Mouse (Mus musculus) hindbrain, embryonic 14.5 days (tissue): Measurements from ENCODE around the gene Hcn1. TPM values are rescaled to one million over a fixed set of nuclear protein-coding genes. Genes with fewer than 3 reads are reported as not detected.
"Not testable (repeated sequence)": the region's sequence is repeated elsewhere in the genome, so short reads cannot be mapped to it uniquely, and the experiment has no call there.

Experiments used
- ATAC-seq: fragments of 200-750 bp; cut with Nextera tagmentation; 2 replicates; pipeline ENCODE4 v1.8.0; 2017; ENCODE audit warnings: moderate number of reproducible peaks, mild to moderate bottlenecking, moderate TSS enrichment, moderate library complexity; ENCODE audit not compliant: low FRiP score
- DNase-seq: peaks from one replicate; pipeline ENCODE4 v3.0.0-alpha.2; 2015; ENCODE audit warnings: low spot score
- H3K27ac ChIP-seq: fragments of 300-500 bp; sonication (generic); 2 replicates; pipeline ENCODE4 v1.5.1; 2014; ENCODE audit warnings: mild to moderate bottlenecking, moderate library complexity
- H3K27me3 ChIP-seq: fragments of 300-500 bp; sonication (generic); 2 replicates; pipeline ENCODE4 v1.6.1; 2014; ENCODE audit warnings: mild to moderate bottlenecking, low read length, mixed read lengths; ENCODE audit not compliant: control insufficient read depth, insufficient read depth
- H3K36me3 ChIP-seq: fragments of 300-500 bp; sonication (generic); replicated peaks from 2 replicates; pipeline ENCODE4 v1.6.1; 2014; ENCODE audit not compliant: control insufficient read depth, insufficient read depth
- H3K4me1 ChIP-seq: fragments of 300-500 bp; sonication (generic); replicated peaks from 2 replicates; pipeline ENCODE4 v1.6.1; 2014; ENCODE audit warnings: antibody characterized with exemption, low read length, mixed read lengths; ENCODE audit not compliant: control insufficient read depth, insufficient read depth
- H3K4me2 ChIP-seq: fragments of 300-500 bp; sonication (generic); replicated peaks from 2 replicates; pipeline ENCODE4 v1.6.1; 2014; ENCODE audit warnings: mild to moderate bottlenecking, moderate library complexity
- H3K4me3 ChIP-seq: fragments of 300-500 bp; sonication (generic); replicated peaks from 2 replicates; pipeline ENCODE4 v1.5.1; 2014; ENCODE audit warnings: mild to moderate bottlenecking, low read length
- H3K9ac ChIP-seq: fragments of 300-500 bp; sonication (generic); 2 replicates; pipeline ENCODE4 v1.6.1; 2014
- H3K9me3 ChIP-seq: fragments of 300-500 bp; sonication (generic); 2 replicates; pipeline ENCODE4 v1.6.1; 2016; ENCODE audit warnings: low read length; ENCODE audit not compliant: control insufficient read depth
- WGBS: fragments of 180-500 bp; shearing (Covaris S2); extraction: QIAGEN DNeasy Blood & Tissue Kit; methylation state at CpG from one replicate; pipeline ENCODE4 v1.1.7; 2014; 5-methylcytosine and 5-hydroxymethylcytosine counted together
- polyA plus RNA-seq: library from polyadenylated mRNA; unstranded; fragments of >200 nt; fragmentation: Nextera tagmentation; extraction: Ambion mirVana; gene quantifications from 2 replicates; pipeline ENCODE4 v1.2.1, GENCODE M21; 2014

Gene Hcn1
- polyA plus RNA-seq, 1 experiment from 2014 or later = 1.4 TPM

DNA sequence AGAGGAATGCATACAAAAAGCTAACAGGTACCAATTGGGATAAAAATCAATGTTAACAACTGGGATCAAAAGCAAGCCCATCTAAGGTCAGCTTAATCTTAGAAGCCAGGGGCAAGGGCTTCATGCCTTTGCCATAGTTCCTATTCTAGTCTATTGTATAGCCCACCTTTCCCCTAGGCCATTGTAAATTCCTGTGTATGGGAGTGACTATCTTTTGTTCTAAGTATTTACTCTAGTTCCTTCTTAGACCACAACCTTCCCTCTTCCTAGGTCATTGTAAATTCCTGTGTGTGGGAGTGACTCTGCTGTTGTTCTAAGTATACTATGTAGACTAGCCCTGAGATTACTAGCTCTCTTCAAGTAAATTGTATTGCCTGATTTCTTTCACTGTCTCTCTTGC, 420.8 kb downstream of the Hcn1 start:
- H3K27ac ChIP-seq, ATAC-seq, H3K4me1 ChIP-seq, H3K4me2 ChIP-seq, H3K4me3 ChIP-seq, H3K9ac ChIP-seq, H3K27me3 ChIP-seq, DNase-seq, H3K9me3 ChIP-seq, H3K36me3 ChIP-seq: not testable (repeated sequence)

DNA sequence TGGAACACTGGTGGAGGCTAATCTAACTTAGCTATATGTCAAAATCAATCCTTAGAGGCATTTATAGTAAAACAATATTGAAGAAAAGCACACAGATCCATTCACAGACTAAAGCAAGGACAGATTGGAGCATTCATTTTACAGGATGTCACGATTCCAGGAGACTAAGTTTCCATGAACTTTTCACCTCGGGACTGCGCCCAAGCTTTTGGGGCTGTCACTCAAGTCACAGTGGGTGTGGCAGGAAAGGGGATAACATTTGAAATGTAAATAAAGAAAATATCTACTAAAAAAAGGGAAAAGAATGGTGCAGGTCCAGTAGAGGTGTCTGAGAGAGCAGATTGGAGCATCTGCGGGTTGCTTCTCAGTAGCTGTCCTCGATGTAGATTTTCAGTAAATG, 421.3 kb downstream of the Hcn1 start:
- Histone ChIP-seq H3K4me2 (no peak overlapping the region), H3K4me3 (no peak overlapping the region), H3K9me3 (no peaks in the 10 kb centered on the region), H3K4me1 (no peaks in the 10 kb centered on the region), H3K27me3 (no peaks in the 10 kb centered on the region), H3K36me3 (no peaks in the 10 kb centered on the region), H3K27ac (no peak overlapping the region), H3K9ac (no peak overlapping the region)
- ATAC-seq (no peak), DNase-seq (no peak)
- 90% methylated on average over 5 of the region's 5 CpGs for WGBS

DNA sequence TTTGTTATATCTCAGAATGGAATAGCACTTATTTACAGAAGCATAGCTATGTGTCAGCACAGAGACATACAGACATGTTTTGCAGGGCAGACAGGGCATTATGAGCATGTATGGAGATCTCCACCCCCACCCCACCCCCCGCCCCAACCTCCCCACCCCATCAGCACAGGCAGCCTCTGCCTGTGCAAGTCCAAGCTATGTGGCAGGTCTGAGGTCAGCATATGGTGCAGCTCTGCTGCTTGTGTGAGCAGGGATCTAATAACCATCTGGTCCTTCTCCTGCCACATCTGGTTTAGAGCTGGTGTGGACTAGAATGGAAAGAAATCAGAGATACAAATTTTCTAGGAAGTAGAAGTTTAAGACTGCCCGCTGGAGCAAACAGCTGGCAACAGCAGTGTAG, 424.4 kb downstream of the Hcn1 start:
- DNase-seq (no peak), ATAC-seq (no peak)
- Histone ChIP-seq H3K4me2 (no peak overlapping the region), H3K9ac (no peak overlapping the region), H3K9me3 (no peaks in the 10 kb centered on the region), H3K4me1 (no peaks in the 10 kb centered on the region), H3K27me3 (no peaks in the 10 kb centered on the region), H3K27ac (no peak overlapping the region), H3K4me3 (no peak overlapping the region), H3K36me3 (no peaks in the 10 kb centered on the region)
- 87% methylated on average over 2 of the region's 2 CpGs for WGBS

DNA sequence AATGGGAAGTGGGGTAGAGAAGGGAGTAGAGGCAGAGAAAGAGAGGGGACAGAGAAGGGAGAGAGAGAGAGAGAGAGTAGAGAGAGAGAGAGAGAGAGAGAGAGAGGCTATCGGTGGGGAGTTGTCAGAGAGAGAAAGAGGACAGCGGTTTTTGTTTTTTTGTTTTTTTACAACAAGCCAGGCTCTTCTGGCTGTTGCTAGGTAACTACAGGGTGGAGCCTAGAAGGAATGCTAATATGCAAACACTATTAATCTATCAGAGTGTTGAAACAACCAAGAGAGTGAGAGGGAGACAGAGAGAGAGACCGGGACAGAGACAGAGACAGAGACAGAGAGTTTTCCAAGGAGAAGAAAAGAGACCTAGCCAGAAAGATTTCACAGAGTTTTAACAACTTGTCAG, 425.7 kb downstream of the Hcn1 start:
- H3K36me3 ChIP-seq = no peaks in the 10 kb centered on the region
- no peaks in the 10 kb centered on the region for H3K27me3 ChIP-seq
- no peaks in the 10 kb centered on the region for H3K9me3 ChIP-seq
- H3K4me3 ChIP-seq = no peak overlapping the region
- H3K9ac ChIP-seq = no peak overlapping the region
- H3K27ac ChIP-seq = no peak overlapping the region
- DNase-seq = no peak
- 34% methylated on average over 3 of the region's 3 CpGs for WGBS
- no peaks in the 10 kb centered on the region for H3K4me1 ChIP-seq
- no peak overlapping the region for H3K4me2 ChIP-seq
- ATAC-seq = no peak

DNA sequence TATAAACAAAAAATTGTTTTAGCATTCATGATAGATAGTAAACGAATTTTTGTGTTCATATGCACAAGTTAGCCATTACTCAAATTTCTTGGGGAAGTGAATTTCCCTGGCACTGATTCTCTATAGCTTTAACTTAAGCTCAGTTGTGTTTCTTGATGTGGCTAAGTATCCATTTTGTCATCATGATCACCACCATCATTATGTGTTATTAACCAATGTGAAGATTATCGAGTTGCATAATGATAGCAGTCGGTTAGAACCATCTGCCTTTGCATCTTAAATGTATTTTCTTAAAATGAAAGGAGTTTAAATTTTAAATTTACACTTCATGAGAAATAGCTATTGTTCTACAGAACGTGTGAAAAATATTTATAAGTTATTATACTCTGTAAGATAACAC, 426.5 kb downstream of the Hcn1 start:
- WGBS = 82% methylated on average over 4 of the region's 4 CpGs
- Histone ChIP-seq H3K9ac (no peak overlapping the region), H3K4me2 (no peak overlapping the region), H3K27ac (no peak overlapping the region), H3K36me3 (no peaks in the 10 kb centered on the region), H3K9me3 (no peaks in the 10 kb centered on the region), H3K27me3 (no peaks in the 10 kb centered on the region), H3K4me1 (no peaks in the 10 kb centered on the region), H3K4me3 (no peak overlapping the region)
- no peak for DNase-seq
- ATAC-seq = no peak

DNA sequence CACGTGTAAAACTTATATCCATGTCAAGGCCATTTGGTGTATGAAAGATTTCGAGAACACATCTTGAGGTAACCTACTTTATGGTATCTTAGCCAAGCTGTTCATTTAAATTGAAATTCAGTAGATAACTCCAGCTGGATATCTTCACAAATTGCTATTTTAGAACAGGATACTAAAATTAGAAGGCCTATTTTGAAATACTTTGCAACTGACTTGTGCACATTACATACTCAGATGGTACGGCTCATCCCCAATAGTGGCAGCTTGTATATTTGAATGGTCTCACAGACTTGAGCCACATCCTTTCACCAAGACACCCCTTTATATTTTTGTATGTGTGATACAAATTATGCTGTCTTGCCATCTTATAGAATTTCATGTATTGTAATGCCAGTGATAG, 427.5 kb downstream of the Hcn1 start:
- Histone ChIP-seq H3K4me1 (no peaks in the 10 kb centered on the region), H3K4me2 (no peak overlapping the region), H3K27ac (no peak overlapping the region), H3K4me3 (no peak overlapping the region), H3K9ac (no peak overlapping the region), H3K36me3 (no peaks in the 10 kb centered on the region), H3K9me3 (no peaks in the 10 kb centered on the region), H3K27me3 (no peaks in the 10 kb centered on the region)
- DNase-seq (no peak), ATAC-seq (no peak)
- 85% methylated on average over 3 of the region's 3 CpGs for WGBS

DNA sequence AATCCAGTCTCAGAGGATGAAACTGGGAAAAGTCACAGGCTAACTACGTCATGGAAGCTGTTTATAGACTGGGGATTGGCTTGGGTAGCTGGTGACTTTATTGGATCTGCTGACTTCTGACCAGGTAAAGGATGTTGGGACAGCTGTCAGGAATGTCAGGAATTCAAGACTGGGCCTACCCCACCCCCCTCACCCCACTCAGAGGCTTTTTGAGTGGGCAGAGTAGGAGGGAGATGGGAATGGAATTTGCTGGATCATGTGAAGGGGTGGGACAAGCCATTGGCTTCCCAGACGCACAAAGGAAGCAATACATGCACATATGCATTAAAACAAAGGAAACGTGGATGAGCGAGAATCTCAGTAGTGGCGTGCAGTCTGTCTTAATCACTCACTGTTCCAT, 433.5 kb downstream of the Hcn1 start:
- whole genome bisulfite sequencing = 75% methylated on average over 5 of the region's 5 CpGs
- Histone ChIP-seq H3K36me3 (no peaks in the 10 kb centered on the region), H3K4me1 (no peaks in the 10 kb centered on the region), H3K4me2 (no peak overlapping the region), H3K4me3 (no peak overlapping the region), H3K27ac (no peak overlapping the region), H3K27me3 (no peaks in the 10 kb centered on the region), H3K9me3 (no peaks in the 10 kb centered on the region), H3K9ac (no peak overlapping the region)
- ATAC-seq (no peak), DNase-seq (no peak)
